Mouse (Mus musculus): Measurements from ENCODE around the gene Fyb. TPM values are rescaled to one million over a fixed set of nuclear protein-coding genes. Genes with fewer than 3 reads are reported as not detected.
A peak's percentile ranks its signal among the peaks of the same experiment; 100 is the strongest.

Fyb gene
- polyA plus RNA-seq, 1 experiment from 2014 or later = 1.6 TPM

DNA sequence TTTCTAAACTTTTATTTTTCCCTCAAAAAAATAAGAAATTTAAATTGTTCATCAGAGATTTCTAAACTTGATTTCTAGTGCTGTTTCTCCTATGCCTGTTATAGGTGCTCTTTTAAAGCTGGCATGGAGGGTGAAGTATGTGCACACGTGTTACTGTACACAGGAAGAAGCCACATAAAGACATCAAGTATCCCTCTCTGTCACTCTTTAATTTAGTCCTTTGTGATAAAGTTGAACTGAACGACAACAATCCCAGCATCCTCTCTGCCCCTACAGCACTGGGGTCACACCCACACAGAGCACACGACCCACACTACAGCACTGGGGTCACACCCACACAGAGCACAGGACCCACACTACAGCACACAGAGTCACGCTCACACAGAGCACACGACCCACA, 88.0 kb downstream of the Fyb start:
- Histone ChIP-seq H3K9ac (replicated peaks; ENCODE audit: low read depth, low read length) (no peak overlapping the region), H3K27me3 (replicated peaks; ENCODE audit: control insufficient read depth, insufficient read depth, low read length) (no peaks in the 10 kb centered on the region), H3K27ac (ENCODE audit: low read length) (no peak overlapping the region), H3K4me1 (replicated peaks; ENCODE audit: control insufficient read depth, insufficient read depth, low read length) (no peaks in the 10 kb centered on the region), H3K36me3 (ENCODE audit: control insufficient read depth, insufficient read depth) (no peaks in the 10 kb centered on the region), H3K9me3 (ENCODE audit: control insufficient read depth, low read length) (no peaks in the 10 kb centered on the region), H3K4me3 (replicated peaks; ENCODE audit: low read length) (no peak overlapping the region), H3K4me2 (ENCODE audit: low read length) (no peak overlapping the region)
- ATAC-seq = no peak
- WGBS = 76% methylated on average over 5 of the region's 5 CpGs

DNA sequence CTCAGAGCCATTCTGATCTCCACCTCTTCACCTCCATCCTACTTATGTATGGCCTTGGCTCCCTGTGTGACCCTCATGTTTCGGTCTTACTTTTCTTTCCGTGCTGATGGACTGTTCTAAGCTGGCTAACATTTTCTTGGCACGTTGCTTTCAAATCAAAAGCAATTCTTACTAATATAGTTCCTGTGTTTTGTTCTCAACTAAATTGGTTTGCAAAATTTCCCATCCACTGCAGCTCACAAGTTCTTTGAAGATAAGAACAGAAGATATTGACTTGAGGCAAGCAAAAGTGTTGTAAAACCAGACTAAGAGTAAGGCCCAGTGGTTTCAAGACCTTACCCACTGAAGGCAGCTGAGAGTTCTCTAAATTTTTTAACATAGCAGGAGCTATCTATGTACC, 90.2 kb downstream of the Fyb start:
- ATAC-seq = no peak
- 89% methylated on average over 3 of the region's 3 CpGs for WGBS
- H3K9ac ChIP-seq (replicated peaks; ENCODE audit: low read depth, low read length) = no peak overlapping the region
- H3K9me3 ChIP-seq (ENCODE audit: control insufficient read depth, low read length) = no peaks in the 10 kb centered on the region
- H3K4me1 ChIP-seq (replicated peaks; ENCODE audit: control insufficient read depth, insufficient read depth, low read length) = no peaks in the 10 kb centered on the region
- no peaks in the 10 kb centered on the region for H3K27me3 ChIP-seq (replicated peaks; ENCODE audit: control insufficient read depth, insufficient read depth, low read length)
- no peaks in the 10 kb centered on the region for H3K36me3 ChIP-seq (ENCODE audit: control insufficient read depth, insufficient read depth)
- no peak overlapping the region for H3K4me3 ChIP-seq (replicated peaks; ENCODE audit: low read length)
- H3K27ac ChIP-seq (ENCODE audit: low read length) = no peak overlapping the region
- H3K4me2 ChIP-seq (ENCODE audit: low read length) = no peak overlapping the region

DNA sequence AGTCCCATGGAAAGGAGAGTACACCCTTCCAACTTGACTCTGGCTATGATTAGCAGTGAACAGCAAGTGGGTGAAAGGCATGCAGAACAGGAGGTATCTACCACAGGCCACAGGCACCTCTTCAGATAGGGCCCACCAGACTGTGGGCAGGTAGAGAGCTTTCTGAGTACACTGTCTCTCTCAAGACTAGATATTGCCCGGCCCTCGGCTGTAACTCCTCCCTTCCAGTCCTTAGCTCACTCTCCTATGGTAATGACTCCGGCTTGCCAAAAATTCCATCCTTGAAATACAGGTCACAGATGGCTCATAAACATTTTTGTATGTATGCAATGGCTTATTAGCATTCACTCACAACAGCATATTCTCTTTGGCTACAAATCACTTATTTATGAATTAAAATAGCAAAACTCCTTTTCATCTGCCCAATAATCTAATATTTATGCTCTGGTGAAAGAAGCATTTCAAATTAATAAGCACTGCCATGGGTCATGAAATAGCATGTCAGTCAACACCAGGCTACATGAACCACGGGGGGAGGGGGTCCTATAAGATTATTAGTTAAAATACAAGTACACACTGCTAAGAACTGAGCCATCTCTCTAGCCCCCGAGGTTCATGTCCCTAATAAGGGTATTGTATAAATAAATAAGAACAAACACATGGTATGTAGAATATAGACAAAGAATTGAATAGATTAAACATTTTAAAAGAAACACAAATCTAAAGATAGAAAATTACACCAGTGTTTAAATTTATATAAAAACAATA, 93.9 kb downstream of the Fyb start:
- WGBS = 62% methylated on average over 5 of the region's 5 CpGs
- no peak overlapping the region for H3K27ac ChIP-seq (ENCODE audit: low read length)
- H3K9ac ChIP-seq (replicated peaks; ENCODE audit: low read depth, low read length) = no peak overlapping the region
- no peaks in the 10 kb centered on the region for H3K4me1 ChIP-seq (replicated peaks; ENCODE audit: control insufficient read depth, insufficient read depth, low read length)
- no peaks in the 10 kb centered on the region for H3K36me3 ChIP-seq (ENCODE audit: control insufficient read depth, insufficient read depth)
- H3K9me3 ChIP-seq (ENCODE audit: control insufficient read depth, low read length) = no peaks in the 10 kb centered on the region
- no peak overlapping the region for H3K4me2 ChIP-seq (ENCODE audit: low read length)
- H3K27me3 ChIP-seq (replicated peaks; ENCODE audit: control insufficient read depth, insufficient read depth, low read length) = no peaks in the 10 kb centered on the region
- ATAC-seq = peak; percentile 50; the same call in 1 of the 2 replicates
- H3K4me3 ChIP-seq (replicated peaks; ENCODE audit: low read length) = no peak overlapping the region

DNA sequence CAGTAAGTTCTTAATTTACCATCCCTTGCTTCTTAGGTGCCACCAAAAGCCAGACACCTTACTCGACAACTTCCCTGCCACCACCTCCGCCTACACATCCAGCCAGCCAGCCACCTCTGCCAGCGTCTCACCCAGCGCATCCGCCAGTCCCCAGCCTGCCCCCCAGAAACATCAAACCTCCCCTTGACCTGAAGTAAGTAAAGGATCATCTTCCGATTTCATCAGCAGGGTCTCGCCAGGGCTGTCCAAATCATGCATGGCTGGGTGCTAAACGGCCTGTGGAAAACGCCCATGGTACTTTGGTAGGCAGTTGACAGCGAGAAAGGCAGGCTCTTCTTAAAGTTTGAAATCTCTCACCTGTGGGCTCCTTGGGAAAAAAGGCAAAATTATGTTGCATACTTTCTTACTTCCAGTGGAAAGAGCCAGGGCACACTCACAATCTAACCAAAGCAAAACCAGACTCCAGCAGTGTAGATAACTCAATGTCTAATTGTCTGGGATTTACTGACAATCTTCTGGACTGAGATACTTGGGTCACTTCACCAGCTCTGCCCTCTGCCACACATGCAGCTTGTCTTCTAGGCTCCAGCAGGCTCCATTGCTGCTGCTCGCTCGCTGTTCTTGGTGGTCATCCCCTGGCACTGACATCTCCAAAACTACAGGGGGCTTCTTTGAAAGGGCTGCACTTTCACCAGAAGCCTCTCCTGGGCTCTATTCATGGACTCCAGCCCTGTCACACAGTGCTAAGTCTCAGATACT, 97.1 kb downstream of the Fyb start:
- H3K4me3 ChIP-seq (replicated peaks; ENCODE audit: low read length) = no peak overlapping the region
- no peak overlapping the region for H3K9ac ChIP-seq (replicated peaks; ENCODE audit: low read depth, low read length)
- H3K4me2 ChIP-seq (ENCODE audit: low read length) = no peak overlapping the region
- WGBS = 89% methylated on average over 12 of the region's 12 CpGs
- H3K9me3 ChIP-seq (ENCODE audit: control insufficient read depth, low read length) = no peaks in the 10 kb centered on the region
- peaks cover under 1% of the 10 kb centered on the region for H3K4me1 ChIP-seq (replicated peaks; ENCODE audit: control insufficient read depth, insufficient read depth, low read length)
- H3K36me3 ChIP-seq (ENCODE audit: control insufficient read depth, insufficient read depth) = no peaks in the 10 kb centered on the region
- no peak overlapping the region for H3K27ac ChIP-seq (ENCODE audit: low read length)
- no peak for ATAC-seq
- H3K27me3 ChIP-seq (replicated peaks; ENCODE audit: control insufficient read depth, insufficient read depth, low read length) = no peaks in the 10 kb centered on the region

GRCm38 (mm10) chr15:6622512-6622911, 99.9 kb downstream of the Fyb start:
- H3K9ac ChIP-seq (replicated peaks; ENCODE audit: low read depth, low read length) = no peak overlapping the region
- WGBS = 2% methylated on average over 5 of the region's 5 CpGs
- H3K36me3 ChIP-seq (ENCODE audit: control insufficient read depth, insufficient read depth) = no peaks in the 10 kb centered on the region
- H3K4me1 ChIP-seq (replicated peaks; ENCODE audit: control insufficient read depth, insufficient read depth, low read length) = peaks cover 9% of the 10 kb centered on the region
- H3K4me3 ChIP-seq (replicated peaks; ENCODE audit: low read length) = no peak overlapping the region
- H3K27ac ChIP-seq (ENCODE audit: low read length) = no peak overlapping the region
- peak; percentile 41 for ATAC-seq
- no peaks in the 10 kb centered on the region for H3K27me3 ChIP-seq (replicated peaks; ENCODE audit: control insufficient read depth, insufficient read depth, low read length)
- no peaks in the 10 kb centered on the region for H3K9me3 ChIP-seq (ENCODE audit: control insufficient read depth, low read length)
- no peak overlapping the region for H3K4me2 ChIP-seq (ENCODE audit: low read length)

DNA sequence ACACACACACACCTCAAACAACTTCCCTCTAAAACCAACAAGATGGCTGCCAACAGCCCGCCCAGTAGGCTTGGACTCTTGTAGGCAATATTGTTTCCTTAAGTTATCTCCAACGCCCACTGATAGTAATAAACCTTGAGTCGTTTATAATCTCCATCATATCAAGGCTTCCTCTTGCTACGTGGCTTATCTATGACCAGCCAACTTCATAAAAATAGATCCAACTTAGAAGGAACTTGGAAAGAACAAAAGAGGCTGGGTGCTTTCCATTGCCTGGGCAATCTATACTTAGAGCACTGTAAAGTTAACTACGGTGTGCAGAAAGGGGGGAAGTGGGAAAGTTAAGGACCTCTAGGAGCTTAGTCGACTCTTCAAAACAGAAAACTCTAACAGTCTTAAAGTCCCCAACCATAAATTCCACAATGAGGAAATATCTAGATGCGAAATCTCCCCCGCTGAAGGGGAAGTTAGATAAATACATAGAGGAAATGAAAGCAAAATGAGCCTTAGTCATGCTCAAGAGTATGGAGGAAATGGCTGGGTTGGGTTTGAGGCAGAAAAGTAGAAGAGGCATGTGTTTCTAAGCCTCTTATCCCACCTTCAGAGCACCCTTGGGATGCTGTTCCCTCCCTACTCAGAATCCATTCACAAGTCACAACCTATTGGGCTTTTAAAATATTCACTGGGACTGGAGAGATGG, 101.0 kb downstream of the Fyb start:
- H3K27me3 ChIP-seq (replicated peaks; ENCODE audit: control insufficient read depth, insufficient read depth, low read length) = no peaks in the 10 kb centered on the region
- H3K4me1 ChIP-seq (replicated peaks; ENCODE audit: control insufficient read depth, insufficient read depth, low read length) = peaks cover 9% of the 10 kb centered on the region
- no peak overlapping the region for H3K27ac ChIP-seq (ENCODE audit: low read length)
- ATAC-seq = no peak
- 97% methylated on average over 8 of the region's 8 CpGs for WGBS
- no peak overlapping the region for H3K4me3 ChIP-seq (replicated peaks; ENCODE audit: low read length)
- H3K9me3 ChIP-seq (ENCODE audit: control insufficient read depth, low read length) = no peaks in the 10 kb centered on the region
- no peak overlapping the region for H3K4me2 ChIP-seq (ENCODE audit: low read length)
- no peaks in the 10 kb centered on the region for H3K36me3 ChIP-seq (ENCODE audit: control insufficient read depth, insufficient read depth)
- H3K9ac ChIP-seq (replicated peaks; ENCODE audit: low read depth, low read length) = no peak overlapping the region

DNA sequence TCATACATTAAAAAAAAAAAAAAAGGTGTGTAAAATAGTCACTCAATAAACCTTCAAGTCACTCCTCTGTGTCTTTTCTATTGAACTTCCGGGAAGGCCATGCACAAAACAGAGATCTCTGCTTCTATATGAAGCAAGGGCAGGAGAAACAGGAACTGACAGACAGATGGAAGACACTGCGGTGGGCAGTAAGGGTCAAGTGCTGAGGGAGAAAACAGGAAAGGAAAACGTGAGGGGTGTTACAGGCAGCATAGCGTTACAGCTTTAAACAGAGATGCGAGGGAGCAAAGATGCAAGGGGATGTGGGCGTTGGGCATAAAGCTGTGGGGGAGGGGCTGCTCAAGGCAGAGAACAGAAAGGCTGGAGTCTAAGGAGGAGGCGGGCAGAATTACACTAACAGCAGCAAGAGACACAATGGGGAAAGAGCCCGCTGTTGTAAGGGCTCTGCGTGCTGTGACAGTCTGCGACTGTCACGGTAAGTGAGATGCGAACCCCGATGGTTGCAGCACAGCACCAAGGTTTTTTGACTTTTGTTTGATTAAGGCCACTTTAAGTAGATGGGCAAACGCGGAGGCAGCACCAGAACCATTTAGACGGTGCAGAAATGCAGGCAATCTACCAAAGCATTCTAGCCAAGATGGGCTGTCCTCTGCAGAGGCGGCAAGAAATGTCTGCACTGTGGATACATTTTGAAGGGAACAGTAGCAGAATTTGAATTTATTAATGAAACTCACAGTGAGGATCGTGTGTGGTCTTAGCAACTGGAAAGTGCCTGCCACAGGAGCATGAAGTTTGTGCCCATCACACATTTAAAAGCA, 101.9 kb downstream of the Fyb start:
- ATAC-seq = peak; percentile 81
- H3K36me3 ChIP-seq (ENCODE audit: control insufficient read depth, insufficient read depth) = no peaks in the 10 kb centered on the region
- peak overlapping the region; percentile 39 for H3K9ac ChIP-seq (replicated peaks; ENCODE audit: low read depth, low read length)
- no peak overlapping the region for H3K27ac ChIP-seq (ENCODE audit: low read length)
- no peaks in the 10 kb centered on the region for H3K27me3 ChIP-seq (replicated peaks; ENCODE audit: control insufficient read depth, insufficient read depth, low read length)
- H3K4me3 ChIP-seq (replicated peaks; ENCODE audit: low read length) = peak overlapping the region; percentile 42
- peak overlapping the region; percentile 61 for H3K4me2 ChIP-seq (ENCODE audit: low read length)
- H3K9me3 ChIP-seq (ENCODE audit: control insufficient read depth, low read length) = no peaks in the 10 kb centered on the region
- 8% methylated on average over 18 of the region's 18 CpGs for WGBS
- peaks cover 9% of the 10 kb centered on the region for H3K4me1 ChIP-seq (replicated peaks; ENCODE audit: control insufficient read depth, insufficient read depth, low read length)

DNA sequence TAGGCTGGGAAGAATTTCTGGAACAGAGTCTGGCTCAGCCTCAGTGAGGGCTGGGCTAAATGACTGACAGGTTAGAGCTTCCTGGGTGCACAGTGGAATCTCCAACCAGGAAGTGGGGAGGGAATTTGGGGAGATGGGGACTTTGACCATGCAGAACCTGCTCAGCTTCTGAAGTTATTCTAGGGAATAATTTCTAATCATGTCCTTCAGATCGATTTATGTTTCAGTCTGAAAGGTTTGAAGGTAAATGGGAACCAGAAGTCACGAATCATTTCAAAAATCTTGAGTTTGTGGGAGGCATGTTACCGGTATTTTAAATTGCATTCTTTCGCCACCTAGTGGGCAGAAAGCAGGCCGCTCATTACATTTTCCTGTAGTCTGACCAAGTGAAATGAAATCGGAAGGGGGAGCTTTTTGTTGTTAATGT, 103.0 kb downstream of the Fyb start:
- no peak overlapping the region for H3K9ac ChIP-seq (replicated peaks; ENCODE audit: low read depth, low read length)
- ATAC-seq = peak; percentile 73
- H3K36me3 ChIP-seq (ENCODE audit: control insufficient read depth, insufficient read depth) = no peaks in the 10 kb centered on the region
- H3K27me3 ChIP-seq (replicated peaks; ENCODE audit: control insufficient read depth, insufficient read depth, low read length) = no peaks in the 10 kb centered on the region
- WGBS = 2% methylated on average over 6 of the region's 6 CpGs
- peak overlapping the region; percentile 61 for H3K4me2 ChIP-seq (ENCODE audit: low read length)
- no peak overlapping the region for H3K27ac ChIP-seq (ENCODE audit: low read length)
- peaks cover 9% of the 10 kb centered on the region for H3K4me1 ChIP-seq (replicated peaks; ENCODE audit: control insufficient read depth, insufficient read depth, low read length)
- H3K9me3 ChIP-seq (ENCODE audit: control insufficient read depth, low read length) = no peaks in the 10 kb centered on the region
- peak overlapping the region; percentile 26 for H3K4me3 ChIP-seq (replicated peaks; ENCODE audit: low read length)

Measured in forebrain, embryonic 16.5 days (tissue).